Mouse (Mus musculus) neutrophil, adult 59 days (primary cell): ENCODE data around the gene Mul1. TPM values are rescaled to one million over a fixed set of nuclear protein-coding genes. Genes with fewer than 3 reads are reported as not detected.

ENCODE experiments used
- total RNA-seq, 2 experiments: library from RNA; stranded (reverse); gene quantifications; 1 replicate in 1 of 2; 2 replicates in 1 of 2; pipeline ENCODE4 v1.2.4; 2023

Gene Mul1
- 10 to 100 TPM; 21.8 to 24.9 TPM for total RNA-seq

GRCm38 (mm10) chr4:138434347-138435316, at the start of gene Mul1:
Gene Mul1, plus strand, starts transcription at chr4:138434671.

GRCm38 (mm10) chr4:138395971-138396645, 38.4 kb upstream of the Mul1 start, which contains the start of gene Fam43b:
Gene Fam43b, minus strand, starts transcription at chr4:138396528.

GRCm38 (mm10) chr4:138453753-138454570, 19.5 kb downstream of the Mul1 start, which contains the start of gene Camk2n1:
Gene Camk2n1, plus strand, starts transcription at chr4:138454314.

Other genes starting within 250 kb of the Mul1 start
- gene Hp1bp3, start 218.4 kb upstream of the Mul1 start, total RNA-seq, result 100 to 1,000 TPM; 113 to 126 TPM
- 1 to 10 TPM; 3.2 to 4.4 TPM for gene Sh2d5, start 184.3 kb upstream of the Mul1 start, total RNA-seq
- 1 to 10 TPM; 1.7 to 1.9 TPM for gene Kif17, start 184.2 kb upstream of the Mul1 start, total RNA-seq
- 10 to 100 TPM; 71.7 to 81.7 TPM for gene Ddost, start 129.9 kb upstream of the Mul1 start, total RNA-seq
- 10 to 100 TPM; 37.8 to 41.2 TPM for gene Pink1, start 108.4 kb upstream of the Mul1 start, total RNA-seq
- not detected for gene Cda, start 66.7 kb upstream of the Mul1 start, total RNA-seq
- not detected for gene Fam43b, start 38.1 kb upstream of the Mul1 start, total RNA-seq
- under 1 TPM; 0.20 to 0.22 TPM for gene Camk2n1, start 19.6 kb downstream of the Mul1 start, total RNA-seq
- gene Vwa5b1, start 201.2 kb downstream of the Mul1 start, total RNA-seq, result not detected